Mouse (Mus musculus): ENCODE data around the gene Dnajb2. TPM values are rescaled to one million over a fixed set of nuclear protein-coding genes. Genes with fewer than 3 reads are reported as not detected.

Gene Dnajb2
- 13.2 and 14.4 TPM in 2 replicates for polyA plus RNA-seq (2014; fragmentation: Nextera tagmentation; extraction: Ambion mirVana)

DNA sequence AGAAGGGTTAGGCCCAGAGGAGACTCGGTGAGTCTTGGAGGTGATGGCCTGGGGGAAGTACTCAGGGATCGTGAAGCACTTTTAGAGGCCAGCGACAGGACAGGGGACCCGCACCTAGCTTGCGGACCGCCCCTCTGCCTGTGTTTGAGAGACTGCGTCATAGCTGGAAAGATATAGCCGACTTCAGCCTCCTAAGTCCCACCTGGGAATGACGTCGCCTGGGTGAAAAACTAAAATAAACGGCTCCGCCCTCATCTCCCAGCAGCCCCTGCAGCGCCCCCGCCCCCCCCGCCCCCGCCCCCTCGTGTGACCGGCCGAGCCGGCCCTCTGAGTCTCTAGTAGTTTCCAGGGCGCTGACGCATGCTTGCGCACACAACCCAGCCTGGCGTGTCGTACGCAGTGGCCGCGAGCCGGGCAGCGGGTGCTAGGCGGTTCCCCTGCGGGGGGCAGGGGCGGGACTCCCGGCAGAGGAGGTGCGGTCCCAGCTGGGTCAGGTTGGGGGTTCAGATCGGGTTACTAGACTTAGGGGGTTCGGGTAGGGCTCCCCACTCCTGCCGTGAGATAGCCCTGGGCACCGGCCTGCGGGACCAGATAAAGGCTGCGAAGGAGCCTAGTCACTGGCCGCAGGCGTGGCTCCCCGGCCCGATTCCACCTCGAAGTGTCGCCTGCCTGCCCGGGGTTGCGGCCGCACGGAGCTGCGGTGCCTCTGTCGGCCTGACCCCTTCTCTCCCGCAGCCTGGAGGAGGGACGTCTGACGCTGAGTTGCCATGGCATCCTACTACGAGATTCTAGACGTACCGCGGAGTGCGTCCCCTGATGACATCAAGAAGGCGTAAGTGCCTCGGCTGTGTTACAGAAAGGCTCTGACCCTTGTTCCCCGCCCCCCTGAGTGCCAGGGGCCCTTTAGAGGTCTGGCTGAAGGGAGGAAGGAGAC, at the start of gene Dnajb2:
TSS of gene Dnajb2 (plus strand) at position 290 of the 934 bp plus-strand sequence.
- H3K27me3 ChIP-seq (ENCODE audit: control insufficient read depth, insufficient read depth, low read length), result no peaks in the 10 kb centered on the region
- peak within 1 kb of the TSS; percentile 84 for H3K9ac ChIP-seq (ENCODE audit: low read depth, low read length)
- H3K4me1 ChIP-seq (ENCODE audit: control insufficient read depth, insufficient read depth, low read length), result peaks cover 14% of the 10 kb centered on the region
- under 1% methylated on average over 63 of the region's 64 CpGs for WGBS
- peak; percentile 92 for ATAC-seq (ENCODE audit: low FRiP score, low TSS enrichment)
- H3K4me3 ChIP-seq (ENCODE audit: low read length), result peak within 1 kb of the TSS; percentile 71
- no peaks in the 10 kb centered on the region for H3K9me3 ChIP-seq (ENCODE audit: control insufficient read depth, low read length)
- peak within 1 kb of the TSS; percentile 93 for H3K4me2 ChIP-seq (replicated peaks; ENCODE audit: low read depth, low read length)
- peak within 1 kb of the TSS; percentile 62; the same call in 1 of the 2 replicates for H3K27ac ChIP-seq (ENCODE audit: low read depth, low read length)
- peaks cover 4% of the 10 kb centered on the region; the same call in 1 of the 2 replicates for H3K36me3 ChIP-seq (ENCODE audit: control insufficient read depth, insufficient read depth, low read length)

DNA sequence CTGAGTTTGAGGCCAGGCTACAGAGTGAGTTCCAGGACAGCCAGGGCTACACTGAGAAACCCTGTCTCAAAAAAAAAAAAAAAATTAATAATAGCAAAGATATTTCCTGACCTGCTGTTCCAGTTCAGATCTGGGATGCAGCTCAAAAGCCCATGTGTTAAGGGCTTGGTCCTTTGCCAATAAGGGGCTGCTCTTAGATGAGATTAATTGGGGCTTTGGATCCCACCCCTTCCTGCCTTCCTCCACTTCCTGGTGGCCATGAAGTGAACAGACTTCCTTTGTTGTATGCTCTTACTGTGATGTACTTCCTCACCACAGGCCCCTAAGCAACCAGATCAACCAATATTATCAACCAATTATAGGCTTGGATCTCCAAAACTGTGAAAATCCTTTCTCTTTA, 49.1 kb upstream of the Dnajb2 start:
- Histone ChIP-seq H3K27me3 (ENCODE audit: control insufficient read depth, insufficient read depth, low read length) (no peaks in the 10 kb centered on the region), H3K9me3 (ENCODE audit: control insufficient read depth, low read length) (no peaks in the 10 kb centered on the region), H3K36me3 (ENCODE audit: control insufficient read depth, insufficient read depth, low read length) (peaks cover 52% of the 10 kb centered on the region), H3K4me2 (replicated peaks; ENCODE audit: low read depth, low read length) (no peak overlapping the region), H3K9ac (ENCODE audit: low read depth, low read length) (no peak overlapping the region), H3K27ac (ENCODE audit: low read depth, low read length) (no peak overlapping the region), H3K4me1 (ENCODE audit: control insufficient read depth, insufficient read depth, low read length) (no peaks in the 10 kb centered on the region), H3K4me3 (ENCODE audit: low read length) (no peak overlapping the region)
- no peak for ATAC-seq (ENCODE audit: low FRiP score, low TSS enrichment)

DNA sequence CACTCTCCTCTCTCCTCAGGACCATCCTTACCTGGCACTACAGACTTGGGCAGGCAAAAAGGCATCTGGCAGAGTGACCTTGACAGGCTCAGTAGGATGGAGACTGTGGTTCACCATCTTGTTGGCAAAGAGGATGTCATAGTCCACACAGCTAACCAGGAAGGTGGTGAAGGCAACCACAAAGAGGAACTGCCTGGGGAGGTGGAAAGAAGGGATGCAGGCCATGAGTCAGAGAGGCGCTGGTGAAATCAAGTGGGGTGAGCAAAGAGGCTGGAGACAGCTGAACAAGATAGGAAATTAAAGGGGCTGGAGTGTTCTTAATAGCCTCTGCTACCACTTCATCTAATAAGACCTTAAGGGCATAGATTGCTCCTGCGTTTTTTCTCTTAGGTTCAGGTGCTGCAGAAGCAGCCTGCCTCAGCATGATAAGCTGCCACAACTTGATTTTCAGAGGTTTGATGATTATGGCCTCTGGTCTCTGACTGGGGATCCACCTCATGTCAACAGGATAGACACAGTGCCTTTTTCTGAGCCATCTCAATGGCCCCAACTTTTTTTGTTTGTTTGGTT, 48.2 kb upstream of the Dnajb2 start:
- Histone ChIP-seq H3K36me3 (ENCODE audit: control insufficient read depth, insufficient read depth, low read length) (peaks cover 44% of the 10 kb centered on the region), H3K4me3 (ENCODE audit: low read length) (no peak overlapping the region), H3K27me3 (ENCODE audit: control insufficient read depth, insufficient read depth, low read length) (no peaks in the 10 kb centered on the region), H3K27ac (ENCODE audit: low read depth, low read length) (no peak overlapping the region), H3K4me2 (replicated peaks; ENCODE audit: low read depth, low read length) (no peak overlapping the region), H3K9me3 (ENCODE audit: control insufficient read depth, low read length) (no peaks in the 10 kb centered on the region), H3K9ac (ENCODE audit: low read depth, low read length) (no peak overlapping the region), H3K4me1 (ENCODE audit: control insufficient read depth, insufficient read depth, low read length) (peaks cover 2% of the 10 kb centered on the region)
- WGBS, result 89% methylated on average over 2 of the region's 2 CpGs
- no peak for ATAC-seq (ENCODE audit: low FRiP score, low TSS enrichment)

DNA sequence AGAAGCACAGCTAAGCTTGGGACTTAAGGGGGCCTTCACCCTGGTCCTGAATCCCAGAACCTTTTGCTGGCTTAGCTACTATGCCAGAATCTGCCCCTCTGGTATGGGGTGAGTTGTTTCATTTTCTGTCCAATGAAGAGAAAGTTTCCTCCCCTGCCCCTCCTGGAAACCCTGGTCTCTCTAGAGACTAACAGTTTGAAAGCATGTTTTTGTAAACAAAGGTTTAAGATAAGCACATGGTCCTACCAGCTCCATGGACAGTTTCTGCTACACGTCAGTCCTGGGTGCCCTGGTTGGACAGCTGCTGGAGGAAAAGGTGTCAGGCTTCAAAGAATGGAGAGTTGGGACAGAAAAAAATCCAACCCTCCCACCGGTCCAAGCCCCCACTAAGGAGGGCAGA, 45.6 kb upstream of the Dnajb2 start:
- peaks cover 25% of the 10 kb centered on the region for H3K36me3 ChIP-seq (ENCODE audit: control insufficient read depth, insufficient read depth, low read length)
- H3K4me3 ChIP-seq (ENCODE audit: low read length), result peak overlapping the region; percentile 88; the same call in 1 of the 2 replicates
- H3K4me1 ChIP-seq (ENCODE audit: control insufficient read depth, insufficient read depth, low read length), result peaks cover 9% of the 10 kb centered on the region
- no peak overlapping the region; the same call in 1 of the 2 replicates for H3K4me2 ChIP-seq (replicated peaks; ENCODE audit: low read depth, low read length)
- peak overlapping the region; percentile 78; the same call in 1 of the 2 replicates for H3K9ac ChIP-seq (ENCODE audit: low read depth, low read length)
- 58% methylated on average over 2 of the region's 2 CpGs for WGBS
- H3K27ac ChIP-seq (ENCODE audit: low read depth, low read length), result no peak overlapping the region
- no peaks in the 10 kb centered on the region for H3K27me3 ChIP-seq (ENCODE audit: control insufficient read depth, insufficient read depth, low read length)
- ATAC-seq (ENCODE audit: low FRiP score, low TSS enrichment), result no peak
- no peaks in the 10 kb centered on the region for H3K9me3 ChIP-seq (ENCODE audit: control insufficient read depth, low read length)

DNA sequence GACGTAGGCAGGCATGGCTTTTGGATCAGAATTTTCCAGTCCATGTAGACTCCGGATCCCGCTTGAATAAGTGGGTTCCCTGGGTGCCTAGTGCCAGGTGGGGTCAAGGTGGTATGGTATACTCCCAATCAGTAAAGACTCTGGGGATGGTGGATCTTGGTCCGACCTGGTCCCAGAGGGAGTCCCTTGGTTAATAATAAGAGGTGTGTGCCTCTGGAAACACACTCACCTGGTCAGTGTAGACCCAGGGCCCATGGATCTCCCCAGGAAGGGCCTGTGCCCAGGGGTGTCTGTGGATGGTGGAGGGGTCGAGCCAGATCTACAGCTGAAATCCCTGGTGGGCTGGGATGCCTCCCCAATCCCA, 45.0 kb upstream of the Dnajb2 start:
- Histone ChIP-seq H3K9ac (ENCODE audit: low read depth, low read length) (peak overlapping the region; percentile 78), H3K4me1 (ENCODE audit: control insufficient read depth, insufficient read depth, low read length) (peaks cover 9% of the 10 kb centered on the region), H3K9me3 (ENCODE audit: control insufficient read depth, low read length) (no peaks in the 10 kb centered on the region), H3K4me2 (replicated peaks; ENCODE audit: low read depth, low read length) (peak overlapping the region; percentile 82), H3K4me3 (ENCODE audit: low read length) (peak overlapping the region; percentile 88), H3K36me3 (ENCODE audit: control insufficient read depth, insufficient read depth, low read length) (peaks cover 25% of the 10 kb centered on the region), H3K27me3 (ENCODE audit: control insufficient read depth, insufficient read depth, low read length) (no peaks in the 10 kb centered on the region), H3K27ac (ENCODE audit: low read depth, low read length) (peak overlapping the region; percentile 39; the same call in 1 of the 2 replicates)
- no peak for ATAC-seq (ENCODE audit: low FRiP score, low TSS enrichment)
- WGBS, result 53% methylated on average over 5 of the region's 5 CpGs

DNA sequence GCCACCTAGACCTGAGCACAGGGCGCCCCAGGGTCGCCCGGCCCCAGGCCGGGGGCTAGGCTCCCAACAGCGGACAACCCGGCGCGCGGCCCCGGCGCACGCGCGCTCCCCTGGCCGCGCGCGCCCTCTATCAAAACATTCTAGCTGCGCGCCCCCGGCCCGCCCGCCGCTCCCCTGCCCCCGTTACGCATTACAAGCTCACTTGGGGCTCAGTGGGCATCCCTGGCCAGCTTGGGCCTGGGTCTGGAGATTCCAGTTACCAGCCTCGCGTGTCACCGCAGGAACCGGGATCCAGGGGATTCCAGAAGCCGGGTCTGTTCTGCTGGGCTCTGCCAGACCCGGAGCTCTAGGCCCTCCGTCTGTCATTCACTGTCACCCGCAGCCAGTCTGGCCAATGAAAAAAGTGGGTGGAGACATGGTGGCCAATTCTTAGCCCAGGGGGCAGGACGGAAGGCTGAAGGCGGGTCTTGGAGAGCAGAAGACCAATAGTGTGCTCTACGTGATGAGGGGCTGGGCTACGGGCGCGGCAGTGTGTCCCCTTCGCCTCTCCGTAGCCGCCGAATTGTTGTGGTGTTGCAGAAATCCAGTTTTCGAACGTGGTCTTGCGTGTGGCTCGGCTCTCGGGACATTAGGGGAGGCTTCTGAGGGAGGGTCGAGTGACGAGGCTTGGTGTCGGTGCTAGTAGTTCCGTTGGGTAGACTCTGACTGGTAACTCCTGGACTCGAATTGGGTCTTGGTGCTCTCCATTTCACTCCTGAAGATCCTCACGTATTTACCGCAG, 44.4 kb upstream of the Dnajb2 start, which contains the start of the genes Ankzf1 and Atg9a:
TSS of gene Ankzf1 (plus strand) at position 530 of the 781 bp plus-strand sequence.
TSS of gene Atg9a (minus strand) at position 575 of the 781 bp plus-strand sequence.
- Histone ChIP-seq H3K9me3 (ENCODE audit: control insufficient read depth, low read length) (no peaks in the 10 kb centered on the region), H3K27me3 (ENCODE audit: control insufficient read depth, insufficient read depth, low read length) (no peaks in the 10 kb centered on the region), H3K4me1 (ENCODE audit: control insufficient read depth, insufficient read depth, low read length) (peaks cover 9% of the 10 kb centered on the region), H3K36me3 (ENCODE audit: control insufficient read depth, insufficient read depth, low read length) (peaks cover 23% of the 10 kb centered on the region; the same call in 1 of the 2 replicates), H3K4me3 (ENCODE audit: low read length) (peak within 1 kb of the TSS; percentile 88), H3K4me2 (replicated peaks; ENCODE audit: low read depth, low read length) (peak within 1 kb of the TSS; percentile 93), H3K27ac (ENCODE audit: low read depth, low read length) (peak within 1 kb of the TSS; percentile 94), H3K9ac (ENCODE audit: low read depth, low read length) (peak within 1 kb of the TSS; percentile 78)
- under 1% methylated on average over 56 of the region's 56 CpGs for WGBS
- peak; percentile 100 for ATAC-seq (ENCODE audit: low FRiP score, low TSS enrichment)

DNA sequence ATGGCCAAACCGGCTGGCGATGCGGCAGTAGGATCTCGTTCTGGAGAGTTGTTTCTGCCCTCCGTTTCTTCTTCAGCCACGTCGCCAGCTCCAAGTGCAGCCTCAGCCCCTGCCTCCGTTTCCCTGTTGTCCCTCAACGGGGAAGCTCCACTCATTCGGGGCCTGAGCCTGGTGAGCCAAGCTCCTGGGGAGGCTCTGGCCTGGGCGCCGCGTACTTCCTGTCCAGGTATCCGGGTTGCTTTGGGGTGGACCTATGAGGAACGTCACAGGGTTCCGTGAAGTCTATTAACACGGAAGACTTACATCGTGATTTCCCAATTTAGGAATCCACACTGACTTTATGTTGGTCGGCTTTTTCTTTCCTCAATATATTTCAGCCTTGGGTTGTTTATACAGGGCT, 43.8 kb upstream of the Dnajb2 start:
- peak overlapping the region; percentile 93 for H3K4me2 ChIP-seq (replicated peaks; ENCODE audit: low read depth, low read length)
- WGBS, result under 1% methylated on average over 19 of the region's 19 CpGs
- peaks cover 9% of the 10 kb centered on the region for H3K4me1 ChIP-seq (ENCODE audit: control insufficient read depth, insufficient read depth, low read length)
- peak overlapping the region; percentile 78 for H3K9ac ChIP-seq (ENCODE audit: low read depth, low read length)
- no peaks in the 10 kb centered on the region for H3K9me3 ChIP-seq (ENCODE audit: control insufficient read depth, low read length)
- peak overlapping the region; percentile 88 for H3K4me3 ChIP-seq (ENCODE audit: low read length)
- H3K27ac ChIP-seq (ENCODE audit: low read depth, low read length), result peak overlapping the region; percentile 94
- peak; percentile 21; the same call in 1 of the 2 replicates for ATAC-seq (ENCODE audit: low FRiP score, low TSS enrichment)
- no peaks in the 10 kb centered on the region for H3K27me3 ChIP-seq (ENCODE audit: control insufficient read depth, insufficient read depth, low read length)
- H3K36me3 ChIP-seq (ENCODE audit: control insufficient read depth, insufficient read depth, low read length), result peaks cover 24% of the 10 kb centered on the region; the same call in 1 of the 2 replicates

DNA sequence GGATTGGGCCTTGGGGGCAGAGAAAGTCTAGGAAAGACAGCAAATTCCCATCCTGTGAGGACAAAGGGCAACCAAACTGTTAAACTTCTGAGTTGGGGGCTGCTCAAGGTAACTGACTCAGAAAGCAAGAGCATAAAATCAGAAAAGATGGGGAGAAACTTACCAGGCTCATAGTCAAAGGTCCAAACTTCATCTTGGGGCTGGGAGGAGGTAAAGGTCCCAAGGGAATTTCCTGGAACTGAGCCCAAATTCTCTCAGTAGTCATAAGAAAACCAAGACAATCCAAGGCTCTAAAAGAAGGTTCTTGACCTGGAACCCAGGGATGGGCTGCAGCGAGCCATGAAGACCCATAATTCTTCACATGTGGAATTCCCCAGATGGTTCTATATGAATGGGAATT, 35.0 kb upstream of the Dnajb2 start:
- Histone ChIP-seq H3K4me3 (ENCODE audit: low read length) (no peak overlapping the region), H3K27me3 (ENCODE audit: control insufficient read depth, insufficient read depth, low read length) (no peaks in the 10 kb centered on the region), H3K9ac (ENCODE audit: low read depth, low read length) (no peak overlapping the region), H3K36me3 (ENCODE audit: control insufficient read depth, insufficient read depth, low read length) (peaks cover 35% of the 10 kb centered on the region), H3K9me3 (ENCODE audit: control insufficient read depth, low read length) (no peaks in the 10 kb centered on the region), H3K4me1 (ENCODE audit: control insufficient read depth, insufficient read depth, low read length) (no peaks in the 10 kb centered on the region), H3K4me2 (replicated peaks; ENCODE audit: low read depth, low read length) (no peak overlapping the region), H3K27ac (ENCODE audit: low read depth, low read length) (no peak overlapping the region)
- no peak for ATAC-seq (ENCODE audit: low FRiP score, low TSS enrichment)
- WGBS, result 100% methylated on average over 1 of the region's 1 CpGs
